Mouse (Mus musculus): ENCODE results near the gene Map3k21.

Map3k21 gene

DNA sequence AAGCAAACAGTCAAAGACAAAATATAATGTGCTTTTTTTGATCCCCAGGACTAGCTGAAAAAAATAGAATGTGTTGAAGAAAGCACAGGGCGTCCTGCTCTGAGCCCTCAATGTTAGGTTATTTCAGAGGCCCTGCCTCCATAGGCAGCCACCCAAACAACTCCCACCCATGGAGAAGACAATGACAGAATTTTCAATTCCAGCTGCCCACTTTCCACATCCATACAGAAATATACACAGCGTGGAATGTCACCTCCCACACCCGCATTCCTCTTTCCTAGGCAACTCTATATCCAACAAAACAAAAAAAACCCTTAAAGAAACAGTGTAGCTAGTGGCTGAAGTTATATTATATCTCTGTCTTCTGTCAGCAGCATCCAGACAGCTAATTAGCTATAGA lies 61.1 kb downstream of the Map3k21 start:
- no peak for DNase-seq (ENCODE audit: low read depth)

- DNase-seq (ENCODE audit: low read depth), result no peak
Observed at GRCm38 (mm10) chr8:125975981-125976380, 65.7 kb downstream of the Map3k21 start.

GRCm38 (mm10) chr8:125980826-125981225 lies 70.6 kb downstream of the Map3k21 start:
- no peak for DNase-seq (ENCODE audit: low read depth)

DNA sequence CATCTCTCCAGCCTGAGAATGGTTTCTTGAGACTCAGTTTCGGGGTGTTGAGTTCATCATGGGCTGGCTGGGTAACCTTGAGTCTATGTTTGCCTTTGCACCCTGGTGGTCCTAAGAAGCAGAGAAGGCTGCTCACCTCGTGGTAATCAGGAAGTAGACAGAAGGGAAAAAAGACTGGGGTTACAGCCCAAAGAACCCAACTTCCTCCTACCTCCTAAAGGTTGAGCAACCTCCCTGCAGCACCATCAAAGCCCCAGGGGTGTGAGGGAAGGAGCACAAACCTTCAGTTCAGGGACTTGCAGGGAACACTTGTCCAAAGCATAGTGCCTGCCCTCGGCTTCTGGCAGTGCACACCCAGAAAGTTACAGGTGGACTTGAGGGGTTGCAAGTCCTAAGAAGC lies 73.3 kb downstream of the Map3k21 start:
- no peak for DNase-seq (ENCODE audit: low read depth)

GRCm38 (mm10) chr8:125984140-125984539 lies 73.9 kb downstream of the Map3k21 start:
- DNase-seq (ENCODE audit: low read depth), result no peak

DNA sequence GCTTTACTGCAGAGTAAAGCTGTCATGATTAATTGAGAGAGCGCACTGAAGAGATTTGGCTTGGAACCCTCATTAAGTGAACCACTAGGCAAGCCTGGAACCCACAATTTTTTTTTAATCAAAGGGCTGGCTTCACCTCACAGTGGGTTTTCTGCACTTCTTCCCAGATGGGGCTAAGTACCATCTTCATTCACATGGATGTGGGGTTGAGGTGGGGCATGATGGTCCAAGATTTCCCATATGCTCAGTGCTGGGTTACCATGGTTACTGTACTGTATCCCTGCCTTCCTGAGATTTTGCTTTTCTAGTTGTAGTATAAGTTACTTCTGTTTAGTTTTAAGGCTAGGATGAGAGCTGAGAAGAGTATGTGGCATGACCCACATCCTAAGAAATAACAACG lies 75.1 kb downstream of the Map3k21 start:
- DNase-seq (ENCODE audit: low read depth), result no peak

DNA sequence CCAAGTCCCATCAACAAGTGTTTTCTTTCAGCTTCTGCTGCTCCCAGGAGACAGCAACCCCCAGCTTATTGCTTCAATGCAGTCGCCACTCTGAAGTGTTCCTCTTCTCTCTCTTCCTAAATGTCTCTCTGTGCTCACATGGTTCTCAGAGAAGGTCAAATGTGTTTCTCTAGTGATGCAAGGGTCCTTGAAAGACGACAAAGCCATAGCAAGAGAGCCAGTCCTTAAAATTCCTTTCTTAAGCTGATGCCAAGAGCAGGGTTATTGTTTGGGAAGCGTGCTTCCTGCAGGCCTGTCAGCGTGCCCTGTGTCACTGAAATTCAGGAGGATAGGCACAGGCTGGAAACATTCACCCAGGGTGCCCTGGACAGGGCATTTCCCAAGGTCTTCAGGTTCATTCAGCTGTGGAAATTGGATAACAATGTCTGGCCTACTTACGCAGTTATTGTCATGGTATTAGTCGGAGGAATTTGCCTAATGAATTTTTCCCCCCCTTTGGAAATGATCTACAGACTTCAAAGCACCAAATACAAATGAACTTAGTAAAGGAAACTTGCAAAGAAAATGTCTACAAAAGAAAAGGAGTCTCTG lies 76.8 kb downstream of the Map3k21 start:
- no peak for DNase-seq (ENCODE audit: low read depth)

GRCm38 (mm10) chr8:125987996-125988395 lies 77.7 kb downstream of the Map3k21 start:
- DNase-seq (ENCODE audit: low read depth), result no peak

- DNase-seq (ENCODE audit: low read depth), result no peak
Observed at GRCm38 (mm10) chr8:125993636-125994035, 83.4 kb downstream of the Map3k21 start.

GRCm38 (mm10) chr8:125995101-125995986 lies 85.1 kb downstream of the Map3k21 start, which contains the start of gene Kcnk1:
Gene Kcnk1 (plus strand): TSS chr8:125995170.
- no peak for DNase-seq (ENCODE audit: low read depth)

GRCm38 (mm10) chr8:125996031-125996839 lies 86.0 kb downstream of the Map3k21 start:
- no peak for DNase-seq (ENCODE audit: low read depth)

DNA sequence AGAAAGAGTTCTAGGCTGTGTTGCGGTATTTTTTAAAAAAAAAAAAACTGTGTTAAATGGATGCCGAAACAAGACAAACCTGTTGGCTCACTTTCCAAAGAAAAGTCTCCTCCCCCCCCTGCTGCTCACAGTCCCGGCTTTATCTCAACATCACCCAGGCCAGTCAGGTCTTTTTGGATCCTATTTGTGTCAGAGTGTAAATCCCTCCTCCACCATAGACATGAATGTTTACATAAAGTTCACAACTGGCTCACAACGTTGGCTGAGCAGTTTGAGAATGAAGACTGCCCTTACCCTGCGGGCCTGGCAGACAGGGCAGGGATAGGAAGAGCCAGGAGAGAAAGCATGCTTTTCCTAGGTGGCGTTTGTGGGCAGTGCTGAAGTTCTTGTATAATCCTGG lies 86.7 kb downstream of the Map3k21 start:
- no peak for DNase-seq (ENCODE audit: low read depth)

Measured in NIH3T3 (cell line).